Mouse (Mus musculus): ENCODE measurements around the gene Frat1. TPM values are rescaled to one million over a fixed set of nuclear protein-coding genes. Genes with fewer than 3 reads are reported as not detected.

Frat1 gene
- polyA plus RNA-seq, 1 experiment from 2014 or later = 9.1 TPM

- Histone ChIP-seq H3K27me3 (no peaks in the 10 kb centered on the region), H3K4me1 (replicated peaks) (peaks cover 31% of the 10 kb centered on the region), H3K4me2 (no peak overlapping the region), H3K4me3 (replicated peaks) (no peak overlapping the region), H3K9ac (no peak overlapping the region), H3K9me3 (replicated peaks) (no peaks in the 10 kb centered on the region), H3K27ac (replicated peaks) (no peak overlapping the region), H3K36me3 (replicated peaks) (no peaks in the 10 kb centered on the region)
- ATAC-seq (ENCODE audit: insufficient read depth) = no peak
- 58% methylated on average over 5 of the region's 5 CpGs for WGBS (ENCODE audit: insufficient replicate concordance)
Observed at GRCm38 (mm10) chr19:41816915-41817314, 12.9 kb upstream of the Frat1 start.

GRCm38 (mm10) chr19:41817325-41817724 lies 12.4 kb upstream of the Frat1 start:
- Histone ChIP-seq H3K36me3 (replicated peaks) (no peaks in the 10 kb centered on the region), H3K9ac (no peak overlapping the region), H3K27me3 (no peaks in the 10 kb centered on the region), H3K4me1 (replicated peaks) (peaks cover 30% of the 10 kb centered on the region), H3K4me3 (replicated peaks) (no peak overlapping the region), H3K9me3 (replicated peaks) (no peaks in the 10 kb centered on the region), H3K27ac (replicated peaks) (no peak overlapping the region), H3K4me2 (no peak overlapping the region)
- WGBS (ENCODE audit: insufficient replicate concordance) = 67% methylated on average over 10 of the region's 10 CpGs
- no peak for ATAC-seq (ENCODE audit: insufficient read depth)

DNA sequence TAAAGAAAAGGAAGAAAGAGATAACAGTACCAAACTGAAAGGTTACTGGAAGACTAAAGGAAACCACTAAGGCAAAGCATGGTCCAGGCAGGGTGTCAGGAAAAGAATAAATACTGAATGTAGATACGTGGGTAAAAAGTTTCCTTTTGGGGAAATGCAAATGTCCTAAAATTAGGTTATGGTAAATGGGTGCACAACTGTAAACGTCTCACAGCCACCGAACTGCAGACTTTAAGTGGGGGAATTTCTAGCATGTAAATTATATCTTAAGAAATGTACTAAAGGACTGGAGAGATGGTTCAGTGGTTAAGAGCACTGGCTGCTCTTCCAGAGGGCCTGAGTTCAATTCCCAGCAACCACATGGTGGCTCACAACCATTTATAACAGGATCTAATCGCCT lies 11.0 kb upstream of the Frat1 start:
- no peaks in the 10 kb centered on the region for H3K9me3 ChIP-seq (replicated peaks)
- no peak overlapping the region for H3K27ac ChIP-seq (replicated peaks)
- H3K36me3 ChIP-seq (replicated peaks) = no peaks in the 10 kb centered on the region
- H3K27me3 ChIP-seq = no peaks in the 10 kb centered on the region
- no peak overlapping the region for H3K9ac ChIP-seq
- peaks cover 19% of the 10 kb centered on the region for H3K4me1 ChIP-seq (replicated peaks)
- no peak for ATAC-seq (ENCODE audit: insufficient read depth)
- H3K4me2 ChIP-seq = no peak overlapping the region
- WGBS (ENCODE audit: insufficient replicate concordance) = 51% methylated on average over 4 of the region's 4 CpGs
- H3K4me3 ChIP-seq (replicated peaks) = no peak overlapping the region

DNA sequence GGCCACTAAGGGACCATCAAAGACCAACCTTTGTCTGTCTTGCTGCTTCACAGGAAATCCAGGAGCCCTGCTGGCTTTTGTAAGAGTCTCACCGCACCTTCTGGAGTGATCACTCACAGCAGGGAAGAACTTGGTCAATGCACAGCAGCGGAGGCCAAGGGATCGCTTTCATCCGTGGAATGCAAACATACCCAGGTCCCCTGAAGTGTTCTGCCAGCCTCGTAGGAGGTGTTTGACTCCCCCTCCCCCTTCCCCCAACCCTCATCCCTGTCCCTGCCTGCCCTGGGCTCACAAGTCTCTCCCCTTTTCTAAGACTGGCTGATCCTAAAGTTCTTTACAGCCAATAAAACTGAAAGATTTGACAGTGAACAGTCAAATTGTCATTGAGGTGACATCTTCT lies 8.3 kb upstream of the Frat1 start:
- Histone ChIP-seq H3K4me2 (no peak overlapping the region), H3K4me1 (replicated peaks) (peaks cover 21% of the 10 kb centered on the region), H3K9me3 (replicated peaks) (no peaks in the 10 kb centered on the region), H3K36me3 (replicated peaks) (no peaks in the 10 kb centered on the region), H3K4me3 (replicated peaks) (no peak overlapping the region), H3K9ac (no peak overlapping the region), H3K27ac (replicated peaks) (no peak overlapping the region), H3K27me3 (no peaks in the 10 kb centered on the region)
- no peak for ATAC-seq (ENCODE audit: insufficient read depth)
- 54% methylated on average over 5 of the region's 5 CpGs for WGBS (ENCODE audit: insufficient replicate concordance)

- Histone ChIP-seq H3K4me2 (no peak overlapping the region), H3K27ac (replicated peaks) (no peak overlapping the region), H3K9ac (no peak overlapping the region), H3K4me3 (replicated peaks) (no peak overlapping the region), H3K9me3 (replicated peaks) (no peaks in the 10 kb centered on the region), H3K36me3 (replicated peaks) (no peaks in the 10 kb centered on the region), H3K4me1 (replicated peaks) (peaks cover 11% of the 10 kb centered on the region; the same call in 1 of the 2 replicates), H3K27me3 (no peaks in the 10 kb centered on the region)
- ATAC-seq (ENCODE audit: insufficient read depth) = 0 out of 2 replicates have a peak, but pooled peaks have one; percentile 25
- WGBS (ENCODE audit: insufficient replicate concordance) = 26% methylated on average over 1 of the region's 1 CpGs
Observed at GRCm38 (mm10) chr19:41822589-41822988, 7.2 kb upstream of the Frat1 start.

DNA sequence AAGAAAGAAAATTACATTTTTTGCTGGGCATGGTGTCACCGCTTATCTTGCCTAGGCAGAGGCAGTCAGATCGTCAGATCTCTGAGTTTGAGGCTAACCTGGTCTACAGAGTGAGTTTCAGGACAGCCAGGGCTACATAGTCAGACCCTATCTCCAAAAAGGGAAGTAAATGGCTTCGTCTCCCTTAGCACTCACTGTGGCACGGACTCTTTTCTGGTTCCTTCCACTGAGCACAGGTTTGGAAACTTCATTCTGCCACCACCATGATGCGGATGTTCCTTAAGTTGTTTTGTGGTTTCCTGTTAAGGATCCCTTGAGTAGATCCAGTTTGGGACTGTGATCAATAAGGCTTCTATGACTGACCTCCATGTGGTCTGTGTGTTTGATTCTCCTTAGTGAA lies 4.8 kb upstream of the Frat1 start:
- Histone ChIP-seq H3K9me3 (replicated peaks) (no peaks in the 10 kb centered on the region), H3K4me1 (replicated peaks) (peaks cover 20% of the 10 kb centered on the region), H3K9ac (no peak overlapping the region), H3K36me3 (replicated peaks) (no peaks in the 10 kb centered on the region), H3K27ac (replicated peaks) (no peak overlapping the region), H3K4me2 (no peak overlapping the region), H3K4me3 (replicated peaks) (no peak overlapping the region), H3K27me3 (no peaks in the 10 kb centered on the region)
- ATAC-seq (ENCODE audit: insufficient read depth) = no peak
- 34% methylated on average over 5 of the region's 5 CpGs for WGBS (ENCODE audit: insufficient replicate concordance)

- ATAC-seq (ENCODE audit: insufficient read depth) = no peak
- H3K27me3 ChIP-seq = no peaks in the 10 kb centered on the region
- no peaks in the 10 kb centered on the region for H3K36me3 ChIP-seq (replicated peaks)
- WGBS (ENCODE audit: insufficient replicate concordance) = 62% methylated on average over 3 of the region's 3 CpGs
- H3K9ac ChIP-seq = no peak overlapping the region
- H3K4me2 ChIP-seq = no peak overlapping the region
- no peak overlapping the region for H3K4me3 ChIP-seq (replicated peaks)
- no peaks in the 10 kb centered on the region for H3K9me3 ChIP-seq (replicated peaks)
- H3K4me1 ChIP-seq (replicated peaks) = peaks cover 29% of the 10 kb centered on the region
- no peak overlapping the region for H3K27ac ChIP-seq (replicated peaks)
Observed at GRCm38 (mm10) chr19:41826529-41826928, 3.2 kb upstream of the Frat1 start.

GRCm38 (mm10) chr19:41828941-41829340 lies 829 bp upstream of the Frat1 start:
- Histone ChIP-seq H3K4me1 (replicated peaks) (peaks cover 49% of the 10 kb centered on the region), H3K36me3 (replicated peaks) (no peaks in the 10 kb centered on the region), H3K27me3 (no peaks in the 10 kb centered on the region), H3K9me3 (replicated peaks) (no peaks in the 10 kb centered on the region), H3K27ac (replicated peaks) (peak overlapping the region; percentile 97), H3K4me3 (replicated peaks) (peak overlapping the region; percentile 92), H3K9ac (peak overlapping the region; percentile 89), H3K4me2 (peak overlapping the region; percentile 98)
- no peak for ATAC-seq (ENCODE audit: insufficient read depth)
- 69% methylated on average over 3 of the region's 3 CpGs for WGBS (ENCODE audit: insufficient replicate concordance)

DNA sequence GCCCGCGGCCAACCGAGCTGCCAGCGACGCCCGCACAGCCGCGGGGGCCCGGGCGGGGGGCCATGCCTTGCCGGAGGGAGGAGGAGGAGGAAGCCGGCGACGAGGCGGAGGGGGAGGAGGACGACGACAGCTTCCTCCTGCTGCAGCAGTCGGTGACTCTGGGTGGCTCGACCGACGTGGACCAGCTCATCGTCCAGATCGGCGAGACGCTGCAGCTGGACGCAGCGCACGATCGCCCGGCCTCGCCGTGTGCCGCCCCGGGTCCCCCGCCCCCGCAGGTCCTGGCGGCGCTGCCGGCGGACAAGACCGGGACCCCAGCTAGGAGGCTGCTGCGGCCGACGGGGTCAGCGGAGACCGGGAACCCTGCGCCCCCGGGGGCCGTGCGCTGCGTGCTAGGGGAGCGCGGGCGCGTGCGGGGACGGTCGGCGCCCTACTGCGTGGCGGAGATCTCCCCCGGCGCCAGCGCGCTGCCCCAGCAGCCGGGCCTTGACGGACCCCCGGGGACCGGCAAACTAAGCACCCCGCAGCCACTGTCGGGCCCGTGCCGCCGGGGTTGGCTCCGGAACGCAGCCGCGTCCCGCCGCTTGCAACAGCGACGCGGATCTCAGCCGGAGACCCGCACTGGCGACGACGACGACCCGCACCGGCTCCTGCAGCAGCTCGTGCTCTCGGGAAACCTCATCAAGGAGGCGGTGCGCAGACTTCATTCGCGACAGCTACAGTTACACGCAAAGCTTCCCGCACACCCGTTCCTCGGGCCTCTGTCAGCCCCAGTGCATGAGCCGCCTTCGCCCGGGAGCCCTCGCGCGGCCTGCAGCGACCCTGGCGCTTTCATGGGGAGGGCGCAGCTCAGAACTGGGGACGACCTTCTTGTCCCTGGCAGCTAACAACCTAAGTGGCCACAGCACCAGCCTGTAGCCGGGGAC lies 599 bp downstream of the Frat1 start:
- no peaks in the 10 kb centered on the region for H3K9me3 ChIP-seq (replicated peaks)
- ATAC-seq (ENCODE audit: insufficient read depth) = peak; percentile 58
- WGBS (ENCODE audit: insufficient replicate concordance) = under 1% methylated on average over 101 of the region's 112 CpGs
- H3K27me3 ChIP-seq = no peaks in the 10 kb centered on the region
- peak overlapping the region; percentile 92 for H3K4me3 ChIP-seq (replicated peaks)
- peaks cover 57% of the 10 kb centered on the region for H3K4me1 ChIP-seq (replicated peaks)
- H3K4me2 ChIP-seq = peak overlapping the region; percentile 98
- peak overlapping the region; percentile 97 for H3K27ac ChIP-seq (replicated peaks)
- peak overlapping the region; percentile 89 for H3K9ac ChIP-seq
- H3K36me3 ChIP-seq (replicated peaks) = no peaks in the 10 kb centered on the region

DNA sequence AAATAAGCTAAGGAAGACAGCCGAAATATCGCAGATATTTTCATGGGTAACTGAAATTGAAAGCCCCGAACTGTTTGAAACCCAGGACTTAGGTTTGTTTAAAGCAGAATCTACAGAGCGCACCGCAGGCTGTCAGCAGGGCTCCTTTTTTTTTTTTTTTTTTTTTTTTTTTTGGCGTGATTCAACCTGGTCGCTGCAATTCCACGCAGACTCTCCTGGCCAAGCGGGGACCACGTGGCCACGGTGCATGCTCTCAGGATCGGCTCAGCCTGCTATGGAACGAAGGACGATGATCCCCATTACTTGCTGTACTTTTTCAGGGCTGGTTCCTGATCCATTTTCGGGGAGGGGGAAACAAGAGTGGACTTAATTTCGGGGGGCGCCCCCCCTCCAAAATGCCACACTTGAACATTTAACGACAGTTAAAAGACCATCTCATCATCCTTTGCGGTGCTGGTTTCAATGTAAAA lies 1.4 kb downstream of the Frat1 start:
- no peak for ATAC-seq (ENCODE audit: insufficient read depth)
- under 1% methylated on average over 19 of the region's 19 CpGs for WGBS (ENCODE audit: insufficient replicate concordance)
- Histone ChIP-seq H3K9ac (peak overlapping the region; percentile 89), H3K4me2 (peak overlapping the region; percentile 98), H3K27ac (replicated peaks) (peak overlapping the region; percentile 97), H3K27me3 (no peaks in the 10 kb centered on the region), H3K9me3 (replicated peaks) (no peaks in the 10 kb centered on the region), H3K4me1 (replicated peaks) (peaks cover 63% of the 10 kb centered on the region), H3K4me3 (replicated peaks) (peak overlapping the region; percentile 92), H3K36me3 (replicated peaks) (no peaks in the 10 kb centered on the region)

- no peaks in the 10 kb centered on the region for H3K9me3 ChIP-seq (replicated peaks)
- peak overlapping the region; percentile 98 for H3K4me2 ChIP-seq
- WGBS (ENCODE audit: insufficient replicate concordance) = 11% methylated on average over 14 of the region's 14 CpGs
- H3K4me3 ChIP-seq (replicated peaks) = peak overlapping the region; percentile 92
- no peak for ATAC-seq (ENCODE audit: insufficient read depth)
- peak overlapping the region; percentile 97 for H3K27ac ChIP-seq (replicated peaks)
- H3K4me1 ChIP-seq (replicated peaks) = peaks cover 70% of the 10 kb centered on the region
- no peaks in the 10 kb centered on the region for H3K27me3 ChIP-seq
- peak overlapping the region; percentile 89 for H3K9ac ChIP-seq
- H3K36me3 ChIP-seq (replicated peaks) = no peaks in the 10 kb centered on the region
Observed at GRCm38 (mm10) chr19:41831718-41832391, 2.1 kb downstream of the Frat1 start.

All from liver, embryonic 15.5 days (tissue).